Mouse (Mus musculus) limb, embryonic 14.5 days (tissue): ENCODE data around the gene Zfp672. TPM values are rescaled to one million over a fixed set of nuclear protein-coding genes. Genes with fewer than 3 reads are reported as not detected.

ENCODE experiments used
- ATAC-seq: fragments of 200-750 bp; cut with Nextera tagmentation; 2 replicates; pipeline ENCODE4 v1.8.0; 2017; ENCODE audit warnings: low read depth, moderate number of reproducible peaks, moderate TSS enrichment; ENCODE audit not compliant: low FRiP score
- DNase-seq: peaks from one replicate; pipeline ENCODE4 v3.0.0-alpha.2; 2015; ENCODE audit warnings: low spot score
- H3K27ac ChIP-seq: fragments of 300-500 bp; sonication (generic); replicated peaks from 2 replicates; pipeline ENCODE4 v1.5.1; 2014; ENCODE audit warnings: low read depth, mild to moderate bottlenecking, low read length, moderate library complexity, mixed read lengths
- H3K27me3 ChIP-seq: fragments of 300-500 bp; sonication (generic); 2 replicates; pipeline ENCODE4 v1.6.1; 2014; ENCODE audit warnings: low read length, mixed read lengths; ENCODE audit not compliant: control insufficient read depth, insufficient read depth
- H3K36me3 ChIP-seq: fragments of 300-500 bp; sonication (generic); 2 replicates; pipeline ENCODE4 v1.6.1; 2014; ENCODE audit warnings: mild to moderate bottlenecking, low read length, moderate library complexity, mixed read lengths; ENCODE audit not compliant: control insufficient read depth, insufficient read depth
- H3K4me1 ChIP-seq: fragments of 300-500 bp; sonication (generic); 2 replicates; pipeline ENCODE4 v1.6.1; 2014; ENCODE audit warnings: antibody characterized with exemption, low read length, mixed read lengths; ENCODE audit not compliant: control insufficient read depth, insufficient read depth
- H3K4me2 ChIP-seq: fragments of 300-500 bp; sonication (generic); replicated peaks from 2 replicates; pipeline ENCODE4 v1.6.1; 2014; ENCODE audit warnings: low read depth, mild to moderate bottlenecking, low read length, moderate library complexity; ENCODE audit not compliant: severe bottlenecking
- H3K4me3 ChIP-seq: fragments of 300-500 bp; sonication (generic); replicated peaks from 2 replicates; pipeline ENCODE4 v1.5.1; 2014; ENCODE audit warnings: low read length
- H3K9ac ChIP-seq: fragments of 300-500 bp; sonication (generic); 2 replicates; pipeline ENCODE4 v1.6.1; 2014; ENCODE audit warnings: mild to moderate bottlenecking, low read depth, low read length, moderate library complexity; ENCODE audit not compliant: severe bottlenecking
- H3K9me3 ChIP-seq: fragments of 300-500 bp; sonication (generic); 2 replicates; pipeline ENCODE4 v1.6.1; 2016; ENCODE audit warnings: low read length; ENCODE audit not compliant: control insufficient read depth
- POLR2A ChIP-seq: fragments of 200-500 bp; IDR thresholded peaks from 2 replicates; pipeline ENCODE4 v1.8.0; 2012; ENCODE audit warnings: inconsistent platforms, mild to moderate bottlenecking, moderate library complexity, borderline replicate concordance; ENCODE audit not compliant: insufficient read depth, insufficient read length; ENCODE audit errors: extremely low read depth
- WGBS: fragments of 180-500 bp; shearing (Covaris S2); extraction: QIAGEN DNeasy Blood & Tissue Kit; methylation state at CpG from one replicate; pipeline ENCODE4 v1.1.7; 2014; 5-methylcytosine and 5-hydroxymethylcytosine counted together
- polyA plus RNA-seq, 2 experiments: library from polyadenylated mRNA; depleted of rRNA in 1 of 2; stranded (reverse) in 1 of 2; unstranded in 1 of 2; fragments of >200 nt; fragmentation: Nextera tagmentation in 1 of 2; extraction: Ambion mirVana in 1 of 2; gene quantifications; 2 replicates each; pipeline versions ENCODE4 v1.2.1 to v1.2.3; 2012 to 2014

Zfp672 gene
- polyA plus RNA-seq, 2 experiments: 35.2 to 42.4 TPM

- Histone ChIP-seq H3K27ac (no peak overlapping the region), H3K9ac (no peak overlapping the region), H3K36me3 (no peaks in the 10 kb centered on the region), H3K4me1 (no peaks in the 10 kb centered on the region), H3K27me3 (no peaks in the 10 kb centered on the region), H3K4me3 (no peak overlapping the region), H3K4me2 (no peak overlapping the region), H3K9me3 (no peaks in the 10 kb centered on the region)
- DNase-seq (no peak), ATAC-seq (no peak)
- no peak for TF ChIP-seq POLR2A
- 77% methylated on average over 4 of the region's 4 CpGs for WGBS
Observed at GRCm38 (mm10) chr11:58275756-58276155, 54.4 kb downstream of the Zfp672 start.

GRCm38 (mm10) chr11:58274572-58274971, 55.6 kb downstream of the Zfp672 start, which contains the start of gene 4930438A08Rik:
Gene 4930438A08Rik, plus strand, starts transcription at chr11:58274799.
- no peak within 1 kb of the TSS for H3K4me2 ChIP-seq
- no peaks in the 10 kb centered on the region for H3K27me3 ChIP-seq
- no peaks in the 10 kb centered on the region for H3K9me3 ChIP-seq
- no peaks in the 10 kb centered on the region for H3K4me1 ChIP-seq
- no peak for DNase-seq
- no peak for TF ChIP-seq POLR2A
- no peaks in the 10 kb centered on the region for H3K36me3 ChIP-seq
- WGBS: 58% methylated on average over 2 of the region's 2 CpGs
- H3K9ac ChIP-seq: no peak within 1 kb of the TSS
- no peak for ATAC-seq
- no peak within 1 kb of the TSS for H3K4me3 ChIP-seq
- H3K27ac ChIP-seq: no peak within 1 kb of the TSS

GRCm38 (mm10) chr11:58268285-58268684, 61.9 kb downstream of the Zfp672 start:
- DNase-seq (no peak), ATAC-seq (no peak)
- H3K36me3 ChIP-seq: no peaks in the 10 kb centered on the region
- H3K9ac ChIP-seq: no peak overlapping the region
- WGBS: 85% methylated on average over 3 of the region's 3 CpGs
- TF ChIP-seq POLR2A: no peak
- H3K4me3 ChIP-seq: no peak overlapping the region
- no peak overlapping the region for H3K4me2 ChIP-seq
- H3K27ac ChIP-seq: no peak overlapping the region
- H3K4me1 ChIP-seq: no peaks in the 10 kb centered on the region
- H3K27me3 ChIP-seq: no peaks in the 10 kb centered on the region
- H3K9me3 ChIP-seq: no peaks in the 10 kb centered on the region

Other genes starting within 250 kb of the Zfp672 start
- not detected in 2 replicates for gene Gm12248, start 237.2 kb downstream of the Zfp672 start, polyA plus RNA-seq (2012; rRNA removed)
- not detected in 2 replicates for gene Gm12248, start 237.2 kb downstream of the Zfp672 start, polyA plus RNA-seq (2014; fragmentation: Nextera tagmentation; extraction: Ambion mirVana)
- 96.7 and 97.2 TPM in 2 replicates for gene Cnot8, start 226.2 kb downstream of the Zfp672 start, polyA plus RNA-seq (2012; rRNA removed)
- 90.1 and 99.1 TPM in 2 replicates for gene Cnot8, start 226.2 kb downstream of the Zfp672 start, polyA plus RNA-seq (2014; fragmentation: Nextera tagmentation; extraction: Ambion mirVana)
- 14.8 and 15.4 TPM in 2 replicates for gene Gemin5, start 161.8 kb downstream of the Zfp672 start, polyA plus RNA-seq (2012; rRNA removed)
- 16.8 and 22.4 TPM in 2 replicates for gene Gemin5, start 161.8 kb downstream of the Zfp672 start, polyA plus RNA-seq (2014; fragmentation: Nextera tagmentation; extraction: Ambion mirVana)
- 68.2 and 84.4 TPM in 2 replicates for gene Mrpl22, start 158.7 kb downstream of the Zfp672 start, polyA plus RNA-seq (2012; rRNA removed)
- gene Mrpl22, start 158.7 kb downstream of the Zfp672 start, polyA plus RNA-seq (2014; fragmentation: Nextera tagmentation; extraction: Ambion mirVana): 120 and 123 TPM in 2 replicates
- 3.6 and 4.1 TPM in 2 replicates for gene Igtp, start 130.8 kb downstream of the Zfp672 start, polyA plus RNA-seq (2012; rRNA removed)
- 5.1 and 5.2 TPM in 2 replicates for gene Igtp, start 130.8 kb downstream of the Zfp672 start, polyA plus RNA-seq (2014; fragmentation: Nextera tagmentation; extraction: Ambion mirVana)
- gene Irgm2, start 130.7 kb downstream of the Zfp672 start, polyA plus RNA-seq (2012; rRNA removed): 2.2 and 2.3 TPM in 2 replicates
- gene Irgm2, start 130.7 kb downstream of the Zfp672 start, polyA plus RNA-seq (2014; fragmentation: Nextera tagmentation; extraction: Ambion mirVana): 2.3 and 2.9 TPM in 2 replicates
- gene 4930438A08Rik, start 55.5 kb downstream of the Zfp672 start, polyA plus RNA-seq (2012; rRNA removed): 0.06 and 0.09 TPM in 2 replicates
- gene 4930438A08Rik, start 55.5 kb downstream of the Zfp672 start, polyA plus RNA-seq (2014; fragmentation: Nextera tagmentation; extraction: Ambion mirVana): 0.47 TPM in 1 of 2 replicates, not detected in the other
- gene Zfp692, start 23.3 kb downstream of the Zfp672 start, polyA plus RNA-seq (2012; rRNA removed): 66.0 and 74.7 TPM in 2 replicates
- 18.3 and 18.8 TPM in 2 replicates for gene Zfp692, start 23.3 kb downstream of the Zfp672 start, polyA plus RNA-seq (2014; fragmentation: Nextera tagmentation; extraction: Ambion mirVana)
- gene Sh3bp5l, start 385 bp upstream of the Zfp672 start, polyA plus RNA-seq (2012; rRNA removed): 25.6 and 30.7 TPM in 2 replicates
- gene Sh3bp5l, start 385 bp upstream of the Zfp672 start, polyA plus RNA-seq (2014; fragmentation: Nextera tagmentation; extraction: Ambion mirVana): 24.4 and 28.5 TPM in 2 replicates
- gene Lypd8, start 48.7 kb upstream of the Zfp672 start, polyA plus RNA-seq (2012; rRNA removed): 0.06 and 0.44 TPM in 2 replicates
- gene Lypd8, start 48.7 kb upstream of the Zfp672 start, polyA plus RNA-seq (2014; fragmentation: Nextera tagmentation; extraction: Ambion mirVana): not detected in 2 replicates
- gene 1810065E05Rik, start 90.8 kb upstream of the Zfp672 start, polyA plus RNA-seq (2012; rRNA removed): not detected in 2 replicates
- gene 1810065E05Rik, start 90.8 kb upstream of the Zfp672 start, polyA plus RNA-seq (2014; fragmentation: Nextera tagmentation; extraction: Ambion mirVana): not detected in 2 replicates
- gene Gm12253, start 102.2 kb upstream of the Zfp672 start, polyA plus RNA-seq (2012; rRNA removed): not detected in 2 replicates
- gene Gm12253, start 102.2 kb upstream of the Zfp672 start, polyA plus RNA-seq (2014; fragmentation: Nextera tagmentation; extraction: Ambion mirVana): not detected in 2 replicates
- not detected in 2 replicates for gene Lypd9, start 122.6 kb upstream of the Zfp672 start, polyA plus RNA-seq (2012; rRNA removed)
- gene Lypd9, start 122.6 kb upstream of the Zfp672 start, polyA plus RNA-seq (2014; fragmentation: Nextera tagmentation; extraction: Ambion mirVana): not detected in 2 replicates
- not detected in 2 replicates for gene Olfr30, start 131.9 kb upstream of the Zfp672 start, polyA plus RNA-seq (2012; rRNA removed)
- gene Olfr30, start 131.9 kb upstream of the Zfp672 start, polyA plus RNA-seq (2014; fragmentation: Nextera tagmentation; extraction: Ambion mirVana): not detected in 2 replicates
- not detected in 2 replicates for gene Olfr332, start 162.2 kb upstream of the Zfp672 start, polyA plus RNA-seq (2012; rRNA removed)
- gene Olfr332, start 162.2 kb upstream of the Zfp672 start, polyA plus RNA-seq (2014; fragmentation: Nextera tagmentation; extraction: Ambion mirVana): not detected in 2 replicates
- not detected in 2 replicates for gene Olfr331, start 172.2 kb upstream of the Zfp672 start, polyA plus RNA-seq (2012; rRNA removed)
- gene Olfr331, start 172.2 kb upstream of the Zfp672 start, polyA plus RNA-seq (2014; fragmentation: Nextera tagmentation; extraction: Ambion mirVana): not detected in 2 replicates
- 0.06 TPM in 1 of 2 replicates, not detected in the other for gene Olfr330, start 204.5 kb upstream of the Zfp672 start, polyA plus RNA-seq (2012; rRNA removed)
- not detected in 2 replicates for gene Olfr330, start 204.5 kb upstream of the Zfp672 start, polyA plus RNA-seq (2014; fragmentation: Nextera tagmentation; extraction: Ambion mirVana)
- gene Olfr329-ps, start 216.1 kb upstream of the Zfp672 start, polyA plus RNA-seq (2012; rRNA removed): 0.09 TPM in 1 of 2 replicates, not detected in the other
- not detected in 2 replicates for gene Olfr329-ps, start 216.1 kb upstream of the Zfp672 start, polyA plus RNA-seq (2014; fragmentation: Nextera tagmentation; extraction: Ambion mirVana)
- 0.01 TPM in 1 of 2 replicates, not detected in the other for gene Olfr328, start 225.3 kb upstream of the Zfp672 start, polyA plus RNA-seq (2012; rRNA removed)
- gene Olfr328, start 225.3 kb upstream of the Zfp672 start, polyA plus RNA-seq (2014; fragmentation: Nextera tagmentation; extraction: Ambion mirVana): 0.07 and 0.11 TPM in 2 replicates
- 0.09 and 0.15 TPM in 2 replicates for gene Olfr224, start 240.2 kb upstream of the Zfp672 start, polyA plus RNA-seq (2012; rRNA removed)
- gene Olfr224, start 240.2 kb upstream of the Zfp672 start, polyA plus RNA-seq (2014; fragmentation: Nextera tagmentation; extraction: Ambion mirVana): not detected in 2 replicates
- gene Olfr325, start 247.4 kb upstream of the Zfp672 start, polyA plus RNA-seq (2012; rRNA removed): not detected in 2 replicates
- not detected in 2 replicates for gene Olfr325, start 247.4 kb upstream of the Zfp672 start, polyA plus RNA-seq (2014; fragmentation: Nextera tagmentation; extraction: Ambion mirVana)